Mouse (Mus musculus) midbrain, embryonic 12.5 days (tissue): ENCODE measurements around the gene Tctn3. TPM values are rescaled to one million over a fixed set of nuclear protein-coding genes. Genes with fewer than 3 reads are reported as not detected.

Experiments used
- ATAC-seq: fragments of 200-750 bp; cut with Nextera tagmentation; 2 replicates; pipeline ENCODE4 v1.8.0; 2017; ENCODE audit warnings: low read depth, moderate TSS enrichment, moderate library complexity; ENCODE audit not compliant: low FRiP score
- H3K27ac ChIP-seq: fragments of 300-500 bp; sonication (generic); replicated peaks from 2 replicates; pipeline ENCODE4 v1.5.1; 2016; ENCODE audit warnings: mild to moderate bottlenecking
- H3K27me3 ChIP-seq: fragments of 300-500 bp; sonication (generic); 2 replicates; pipeline ENCODE4 v1.6.1; 2016; ENCODE audit warnings: mild to moderate bottlenecking
- H3K36me3 ChIP-seq: fragments of 300-500 bp; sonication (generic); 2 replicates; pipeline ENCODE4 v1.6.1; 2016
- H3K4me1 ChIP-seq: fragments of 300-500 bp; sonication (generic); 2 replicates; pipeline ENCODE4 v1.6.1; 2016
- H3K4me2 ChIP-seq: fragments of 300-500 bp; sonication (generic); replicated peaks from 2 replicates; pipeline ENCODE4 v1.6.1; 2016; ENCODE audit warnings: mild to moderate bottlenecking, moderate library complexity
- H3K4me3 ChIP-seq: fragments of 300-500 bp; sonication (generic); 2 replicates; pipeline ENCODE4 v1.5.1; 2016; ENCODE audit warnings: mild to moderate bottlenecking
- H3K9ac ChIP-seq: fragments of 300-500 bp; sonication (generic); replicated peaks from 2 replicates; pipeline ENCODE4 v1.6.1; 2016; ENCODE audit warnings: mild to moderate bottlenecking, moderate library complexity
- H3K9me3 ChIP-seq: fragments of 300-500 bp; sonication (generic); 2 replicates; pipeline ENCODE4 v1.6.1; 2016; ENCODE audit warnings: mild to moderate bottlenecking
- WGBS: fragments of 180-500 bp; shearing (Covaris S2); methylation state at CpG from one replicate; pipeline ENCODE4 v1.1.7; 2016; 5-methylcytosine and 5-hydroxymethylcytosine counted together
- polyA plus RNA-seq: library from polyadenylated mRNA; unstranded; fragments of >200 nt; fragmentation: Nextera tagmentation; extraction: Ambion mirVana; gene quantifications from 2 replicates; pipeline ENCODE4 v1.2.1, GENCODE M21; 2016

Tctn3 gene
- polyA plus RNA-seq, 1 experiment from 2014 or later = 14.7 TPM

- no peak overlapping the region for H3K4me2 ChIP-seq
- H3K9ac ChIP-seq = no peak overlapping the region
- WGBS = 93% methylated on average over 14 of the region's 14 CpGs
- no peaks in the 10 kb centered on the region for H3K27me3 ChIP-seq
- no peaks in the 10 kb centered on the region for H3K9me3 ChIP-seq
- H3K36me3 ChIP-seq = peaks cover 82% of the 10 kb centered on the region
- ATAC-seq = no peak
- H3K4me1 ChIP-seq = no peaks in the 10 kb centered on the region; the same call in 1 of the 2 replicates
- H3K4me3 ChIP-seq = no peak overlapping the region
- no peak overlapping the region for H3K27ac ChIP-seq
Observed at GRCm38 (mm10) chr19:40553014-40553789, 58.8 kb downstream of the Tctn3 start.

GRCm38 (mm10) chr19:40549516-40550135, 62.4 kb downstream of the Tctn3 start:
- WGBS = 32% methylated on average over 6 of the region's 6 CpGs
- Histone ChIP-seq H3K9ac (no peak overlapping the region), H3K27me3 (0 out of 2 replicates have a peak, but pooled peaks cover 3% of the 10 kb centered on the region), H3K4me1 (no peaks in the 10 kb centered on the region; the same call in 1 of the 2 replicates), H3K27ac (no peak overlapping the region), H3K4me2 (no peak overlapping the region), H3K4me3 (no peak overlapping the region), H3K9me3 (no peaks in the 10 kb centered on the region), H3K36me3 (peaks cover 46% of the 10 kb centered on the region)
- ATAC-seq = no peak

GRCm38 (mm10) chr19:40548796-40549515, 63.1 kb downstream of the Tctn3 start:
- Histone ChIP-seq H3K9me3 (no peaks in the 10 kb centered on the region), H3K36me3 (peaks cover 40% of the 10 kb centered on the region), H3K9ac (no peak overlapping the region), H3K4me1 (no peaks in the 10 kb centered on the region; the same call in 1 of the 2 replicates), H3K27me3 (0 out of 2 replicates have a peak, but pooled peaks cover 3% of the 10 kb centered on the region), H3K4me2 (no peak overlapping the region), H3K4me3 (no peak overlapping the region), H3K27ac (no peak overlapping the region)
- WGBS = 28% methylated on average over 5 of the region's 5 CpGs
- no peak for ATAC-seq

- no peak for ATAC-seq
- H3K4me2 ChIP-seq = no peak overlapping the region
- H3K9me3 ChIP-seq = no peaks in the 10 kb centered on the region
- H3K9ac ChIP-seq = no peak overlapping the region
- no peak overlapping the region for H3K27ac ChIP-seq
- H3K36me3 ChIP-seq = peaks cover 34% of the 10 kb centered on the region
- 72% methylated on average over 6 of the region's 6 CpGs for WGBS
- no peak overlapping the region for H3K4me3 ChIP-seq
- 0 out of 2 replicates have a peak, but pooled peaks cover 3% of the 10 kb centered on the region for H3K27me3 ChIP-seq
- no peaks in the 10 kb centered on the region; the same call in 1 of the 2 replicates for H3K4me1 ChIP-seq
Observed at GRCm38 (mm10) chr19:40548386-40548785, 63.6 kb downstream of the Tctn3 start.

Other genes with a start within 250 kb of the Tctn3 start
- gene Sorbs1, start 98.5 kb downstream of the Tctn3 start, polyA plus RNA-seq = 62.1 and 79.4 TPM in 2 replicates
- gene Aldh18a1, start 23.8 kb downstream of the Tctn3 start, polyA plus RNA-seq = 96.0 and 100 TPM in 2 replicates
- 9.8 and 10.3 TPM in 2 replicates for gene Entpd1, start 133 bp upstream of the Tctn3 start, polyA plus RNA-seq
- 0.05 and 0.30 TPM in 2 replicates for gene Cc2d2b, start 136.5 kb upstream of the Tctn3 start, polyA plus RNA-seq
- 36.6 and 39.5 TPM in 2 replicates for gene Ccnj, start 219.0 kb upstream of the Tctn3 start, polyA plus RNA-seq